Mouse (Mus musculus): Measurements from ENCODE around the gene Exoc4.

GRCm38 (mm10) chr6:33823777-33824302 lies 575.0 kb downstream of the Exoc4 start:
- TF ChIP-seq CTCF (IDR thresholded peaks at IDR 0.05; ENCODE audit: extremely low read depth, insufficient read length, insufficient replicate concordance, low read depth, low read length) (no peak), POLR2A (IDR thresholded peaks at IDR 0.05; ENCODE audit: low read depth, low read length) (no peak)

Data from small intestine, adult 2 months (tissue).